Mouse (Mus musculus) bone marrow macrophage, adult 2 months (primary cell): ENCODE data around the gene Ddx23. TPM values are rescaled to one million over a fixed set of nuclear protein-coding genes. Genes with fewer than 3 reads are reported as not detected.

Experiments used
- H3K27ac ChIP-seq: 2 replicates; pipeline ENCODE4 v1.5.1; 2012; ENCODE audit warnings: low read depth, low read length; ENCODE audit not compliant: insufficient read depth
- H3K4me1 ChIP-seq: 2 replicates; pipeline ENCODE4 v1.6.1; 2012; ENCODE audit warnings: low read length; ENCODE audit not compliant: control insufficient read depth, insufficient read depth
- H3K4me3 ChIP-seq: 2 replicates; pipeline ENCODE4 v1.5.1; 2012; ENCODE audit warnings: mild to moderate bottlenecking, low read length, moderate library complexity; ENCODE audit not compliant: insufficient read depth
- CTCF ChIP-seq: IDR thresholded peaks from 2 replicates; pipeline ENCODE4 v1.5.1; 2012; ENCODE audit warnings: low read depth, mild to moderate bottlenecking, low read length, moderate library complexity
- POLR2A ChIP-seq: IDR thresholded peaks from 2 replicates; pipeline ENCODE4 v1.6.1; 2012; ENCODE audit warnings: mild to moderate bottlenecking, low read depth, low read length, borderline replicate concordance
- polyA plus RNA-seq: library from polyadenylated mRNA; stranded (reverse); fragments of >200 nt; gene quantifications from 2 replicates; pipeline ENCODE4 v1.2.4, GENCODE M21; 2012; ENCODE audit not compliant: missing spikeins, insufficient read depth, insufficient read length

The Ddx23 gene
- polyA plus RNA-seq, 1 experiment, result 84.9 TPM

DNA sequence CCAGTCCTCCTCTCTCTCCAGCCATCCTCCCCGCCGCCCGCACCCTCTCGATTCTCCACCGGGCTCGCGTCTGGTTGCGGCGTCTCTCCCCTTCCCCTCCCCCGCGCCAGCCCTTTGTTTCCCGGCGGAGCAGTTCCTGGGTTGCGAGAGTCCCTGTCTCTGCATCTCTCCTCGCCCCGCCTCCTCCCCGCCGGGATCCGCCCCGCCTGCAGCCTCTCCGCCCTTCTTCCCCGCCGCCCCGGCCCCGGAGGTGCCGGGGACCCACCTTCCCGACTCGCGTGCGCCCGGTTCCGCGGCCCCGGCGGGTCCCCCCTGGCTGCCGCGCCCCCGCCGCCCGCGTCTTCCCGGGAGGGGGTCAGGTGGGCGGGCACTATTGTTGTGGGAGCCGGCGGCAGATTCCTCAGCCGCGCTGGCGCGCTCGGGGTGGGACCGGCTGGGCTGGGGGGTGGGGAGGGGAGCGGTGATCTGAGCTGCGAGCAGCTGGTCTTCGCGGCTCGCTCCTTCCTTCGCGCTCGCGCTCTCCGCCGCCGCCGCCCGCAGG lies 28.1 kb downstream of the Ddx23 start:
- Histone ChIP-seq H3K4me1 (no peaks in the 10 kb centered on the region), H3K4me3 (peak overlapping the region; percentile 51), H3K27ac (no peak overlapping the region)
- TF ChIP-seq CTCF (no peak), POLR2A (no peak)

DNA sequence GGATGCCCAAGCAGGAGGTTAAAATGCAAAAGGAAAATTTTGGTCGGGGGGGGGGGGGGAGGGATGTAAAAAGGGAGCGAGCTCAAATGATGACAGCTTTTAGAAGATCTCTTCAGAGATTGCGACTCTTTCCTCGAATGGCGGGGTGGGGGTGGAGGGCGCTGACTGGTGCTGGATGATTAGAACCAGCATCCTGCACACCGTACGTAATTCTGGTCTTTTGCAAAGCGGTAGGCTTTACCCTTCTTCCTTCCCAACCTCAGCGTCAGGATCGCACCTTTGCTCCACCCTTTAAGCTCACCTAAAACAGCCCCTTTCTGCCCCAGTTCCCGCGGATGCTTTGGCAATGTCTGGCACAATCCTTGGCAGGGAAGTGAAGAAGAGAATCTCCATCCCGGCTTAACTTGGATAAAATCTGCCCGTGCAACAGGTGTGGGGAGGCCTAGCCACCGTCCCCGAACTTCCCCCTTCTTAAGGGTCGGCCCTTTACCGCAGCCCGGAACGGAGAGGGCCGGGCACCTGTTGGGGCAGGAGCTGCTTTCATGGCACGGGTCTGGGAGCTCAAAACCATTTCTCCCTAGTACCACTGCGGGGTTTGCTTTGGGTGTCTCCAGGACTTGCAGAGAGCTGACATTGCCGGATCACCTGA lies 28.7 kb downstream of the Ddx23 start:
- Histone ChIP-seq H3K4me1 (no peaks in the 10 kb centered on the region), H3K4me3 (peak overlapping the region; percentile 51), H3K27ac (no peak overlapping the region)
- TF ChIP-seq CTCF (no peak), POLR2A (no peak)

DNA sequence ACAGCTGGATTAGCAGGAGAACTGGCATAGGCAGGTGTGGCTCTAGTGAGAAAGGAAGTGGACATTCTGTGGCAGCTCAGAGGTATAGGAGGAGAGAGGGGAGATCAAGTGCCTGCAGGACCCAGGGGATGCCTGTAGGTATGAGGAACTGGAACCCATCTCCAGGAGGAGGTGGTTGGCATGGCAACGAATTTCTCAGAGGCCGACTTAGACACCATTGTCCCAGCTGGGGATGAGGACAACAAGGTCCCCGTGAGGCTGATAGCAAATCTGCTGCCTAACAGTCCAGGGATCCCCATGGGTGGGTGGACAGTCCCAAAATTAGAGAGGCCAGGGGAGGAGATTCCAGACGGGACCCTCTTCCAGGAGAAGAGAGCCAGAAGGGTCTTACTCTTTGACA lies 29.8 kb downstream of the Ddx23 start:
- TF ChIP-seq CTCF (no peak), POLR2A (no peak)
- Histone ChIP-seq H3K4me1 (no peaks in the 10 kb centered on the region), H3K4me3 (no peak overlapping the region)

DNA sequence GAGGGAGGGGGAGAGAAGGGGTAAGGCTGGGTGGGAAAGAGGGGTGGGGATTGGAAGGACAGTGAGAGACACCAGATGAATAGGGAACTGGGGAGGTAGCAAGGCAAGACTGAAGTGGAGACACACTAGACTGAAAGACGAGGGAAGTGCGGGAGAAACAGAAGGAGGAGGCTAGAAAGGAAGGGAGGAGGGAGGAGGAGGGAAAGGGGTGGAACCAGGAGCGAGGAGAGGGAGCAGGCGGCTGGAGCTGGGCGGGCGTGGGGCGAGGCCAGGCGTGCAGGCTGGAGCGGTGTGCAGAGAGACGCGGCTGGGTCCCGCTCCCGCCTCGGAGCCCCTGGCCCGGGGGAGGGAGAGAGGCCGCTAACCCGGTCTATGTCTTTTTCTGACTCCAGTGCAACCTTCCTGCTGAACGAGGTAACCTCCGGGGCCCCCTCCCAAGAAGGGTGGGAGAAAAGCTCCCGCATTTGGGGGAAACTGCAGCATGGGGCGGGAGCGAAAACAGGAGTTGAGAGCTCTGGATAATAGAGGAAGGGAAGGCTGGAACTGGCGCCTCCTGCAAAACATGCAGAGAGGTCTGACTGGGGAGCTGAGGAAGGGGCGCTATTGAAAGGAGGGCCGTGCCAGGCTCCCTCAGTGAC lies 30.5 kb downstream of the Ddx23 start:
- Histone ChIP-seq H3K4me1 (no peaks in the 10 kb centered on the region), H3K27ac (no peak overlapping the region), H3K4me3 (peak overlapping the region; percentile 4; the same call in 1 of the 2 replicates)
- TF ChIP-seq CTCF, result no peak
- TF ChIP-seq POLR2A, result no peak

More for the DNA sequence above, 29.8 kb downstream of the Ddx23 start:
- H3K27ac ChIP-seq, result no peak overlapping the region

- H3K27ac ChIP-seq, result no peak overlapping the region
- H3K4me1 ChIP-seq, result no peaks in the 10 kb centered on the region
- TF ChIP-seq CTCF, result peak; percentile 88
- TF ChIP-seq POLR2A, result no peak
- H3K4me3 ChIP-seq, result no peak overlapping the region
These were observed 31.2 kb downstream of the Ddx23 start for GRCm38 (mm10) chr15:98631493-98631892.

GRCm38 (mm10) chr15:98630540-98630939 lies 32.2 kb downstream of the Ddx23 start, which contains the start of gene Cacnb3:
Cacnb3 (plus strand) TSS chr15:98630840.
- TF ChIP-seq CTCF (no peak), POLR2A (no peak)
- Histone ChIP-seq H3K4me3 (no peak within 1 kb of the TSS), H3K4me1 (no peaks in the 10 kb centered on the region), H3K27ac (no peak within 1 kb of the TSS)

DNA sequence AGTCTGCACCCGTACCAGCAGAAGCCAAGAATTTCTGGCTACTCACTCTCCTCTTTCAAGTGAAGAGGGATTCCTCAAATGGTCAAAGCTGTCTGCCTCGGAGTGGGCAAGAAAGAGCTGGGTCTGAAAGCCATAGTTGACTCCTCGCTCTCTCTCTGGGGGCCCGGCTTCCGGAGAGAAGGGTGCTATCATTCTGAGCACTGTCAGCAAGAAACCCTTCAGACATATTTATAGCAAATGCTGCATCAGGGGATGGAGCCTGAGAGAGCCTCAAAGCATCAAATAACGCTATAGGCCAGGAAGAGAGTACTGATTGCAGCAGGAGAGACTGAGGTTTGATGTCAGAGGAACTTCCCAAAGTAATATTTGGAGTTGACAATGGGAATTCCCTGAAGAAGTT lies 33.2 kb downstream of the Ddx23 start:
- no peaks in the 10 kb centered on the region for H3K4me1 ChIP-seq
- TF ChIP-seq POLR2A (no peak), CTCF (no peak)
- no peak overlapping the region for H3K27ac ChIP-seq
- H3K4me3 ChIP-seq, result no peak overlapping the region

DNA sequence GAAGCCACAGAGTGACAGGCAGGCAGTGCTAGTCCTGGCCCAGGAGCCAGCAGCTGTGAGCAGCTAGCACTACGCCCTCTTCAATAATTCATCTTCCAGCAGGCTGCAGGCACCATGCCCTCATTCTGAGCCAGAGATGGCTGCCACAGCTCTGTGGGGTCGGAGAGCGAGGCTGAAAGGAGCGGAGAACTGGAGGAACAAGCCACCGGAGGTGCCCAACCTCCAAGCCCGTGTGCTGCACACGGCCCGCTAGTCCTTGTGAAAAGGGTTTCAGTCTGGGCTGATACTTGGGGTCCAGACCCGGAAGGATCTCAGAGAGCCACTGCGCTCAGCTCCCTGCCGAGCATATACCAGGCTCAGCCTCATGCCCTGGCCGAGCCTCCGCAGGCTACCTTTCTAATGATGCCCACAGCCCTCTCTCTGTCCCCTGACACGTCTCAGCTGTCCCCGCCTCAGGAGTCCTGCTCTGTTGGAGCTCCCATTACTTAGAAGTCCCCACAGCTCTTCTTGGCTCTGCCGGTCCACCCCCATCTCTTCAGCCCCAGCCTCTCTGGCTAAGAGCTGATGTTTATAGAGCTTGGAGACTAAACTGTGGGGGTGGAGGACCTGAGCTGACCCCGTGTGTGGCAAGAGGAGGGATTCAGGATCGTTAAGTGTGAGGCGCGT lies 34.0 kb downstream of the Ddx23 start:
- H3K4me3 ChIP-seq, result no peak overlapping the region
- H3K4me1 ChIP-seq, result no peaks in the 10 kb centered on the region
- no peak overlapping the region for H3K27ac ChIP-seq
- no peak for TF ChIP-seq POLR2A
- no peak for TF ChIP-seq CTCF

GRCm38 (mm10) chr15:98626487-98627212 lies 36.0 kb downstream of the Ddx23 start:
- TF ChIP-seq POLR2A, result no peak
- TF ChIP-seq CTCF, result no peak
- no peak overlapping the region for H3K4me3 ChIP-seq
- H3K27ac ChIP-seq, result no peak overlapping the region
- H3K4me1 ChIP-seq, result no peaks in the 10 kb centered on the region

DNA sequence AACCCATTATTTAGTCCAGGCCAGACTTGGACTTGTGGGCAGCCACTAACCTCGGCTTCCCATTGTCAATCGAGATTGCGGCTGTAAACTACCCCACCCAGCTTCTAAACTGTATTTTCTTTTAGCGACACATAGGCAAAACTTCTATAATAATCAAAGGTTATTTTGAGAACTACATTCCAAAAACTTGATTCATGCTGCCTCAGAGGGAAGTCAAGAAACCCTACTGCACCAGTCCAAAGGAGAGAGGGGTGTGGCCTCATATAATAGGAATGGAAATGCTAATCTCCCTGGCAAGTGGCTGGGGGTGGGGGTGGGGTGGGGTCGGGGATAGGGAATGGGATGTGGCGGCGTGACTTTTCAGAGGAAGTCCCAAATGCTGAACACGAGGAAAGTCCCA lies 36.6 kb downstream of the Ddx23 start:
- Histone ChIP-seq H3K4me1 (no peaks in the 10 kb centered on the region), H3K4me3 (no peak overlapping the region), H3K27ac (no peak overlapping the region)
- no peak for TF ChIP-seq CTCF
- no peak for TF ChIP-seq POLR2A
